Mouse (Mus musculus) embryonic fibroblast, embryonic 13.5 days (primary cell): ENCODE results near the gene Hikeshi. TPM values are rescaled to one million over a fixed set of nuclear protein-coding genes. Genes with fewer than 3 reads are reported as not detected.

Experiments used
- H3K27ac ChIP-seq: 2 replicates; pipeline ENCODE4 v1.5.1; 2012; ENCODE audit warnings: low read length, control low read depth, inconsistent platforms; ENCODE audit not compliant: insufficient read depth
- H3K4me1 ChIP-seq: 2 replicates; pipeline ENCODE4 v1.6.1; 2011; ENCODE audit warnings: low read length; ENCODE audit not compliant: control insufficient read depth, insufficient read depth
- H3K4me3 ChIP-seq: 2 replicates; pipeline ENCODE4 v1.5.1; 2011; ENCODE audit warnings: mild to moderate bottlenecking, control low read depth, low read length; ENCODE audit not compliant: insufficient read depth
- CTCF ChIP-seq: IDR thresholded peaks from 2 replicates; pipeline ENCODE4 v1.5.1; 2011; ENCODE audit warnings: mild to moderate bottlenecking, control low read depth, low read length, moderate library complexity, borderline replicate concordance; ENCODE audit not compliant: insufficient read depth
- POLR2A ChIP-seq: IDR thresholded peaks from 2 replicates; pipeline ENCODE4 v1.6.1; 2011; ENCODE audit warnings: low read depth, mild to moderate bottlenecking, control low read depth, low read length, moderate library complexity
- polyA plus RNA-seq: library from polyadenylated mRNA; stranded (reverse); fragments of >200 nt; gene quantifications from 2 replicates; pipeline ENCODE4 v1.2.4, GENCODE M21; 2011; ENCODE audit warnings: low read depth; ENCODE audit not compliant: missing spikeins, insufficient read length

Gene Hikeshi
- polyA plus RNA-seq, 1 experiment = 72.5 TPM

DNA sequence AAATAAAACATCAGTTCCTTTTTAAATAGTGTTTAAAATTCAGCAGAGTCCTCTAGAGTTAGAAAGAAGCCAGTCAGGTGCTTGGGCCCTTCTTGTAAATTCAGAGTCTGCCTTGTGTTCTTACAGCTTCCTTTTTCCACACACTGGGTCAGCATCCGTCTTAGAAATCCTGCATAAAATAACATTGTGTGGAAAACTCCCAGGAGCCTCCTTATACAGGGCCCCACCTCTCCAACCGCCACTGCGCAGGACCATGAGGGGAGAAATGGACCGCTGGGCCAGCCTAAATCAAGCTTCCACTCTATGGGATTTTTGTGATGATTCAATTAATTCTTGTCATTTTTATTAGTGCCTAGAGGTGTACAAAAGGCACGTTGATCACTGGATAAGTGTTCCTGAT is 49.6 kb downstream of the Hikeshi start:
- no peak for TF ChIP-seq CTCF
- no peak for TF ChIP-seq POLR2A
- Histone ChIP-seq H3K4me3 (no peak overlapping the region), H3K4me1 (no peaks in the 10 kb centered on the region), H3K27ac (no peak overlapping the region)

DNA sequence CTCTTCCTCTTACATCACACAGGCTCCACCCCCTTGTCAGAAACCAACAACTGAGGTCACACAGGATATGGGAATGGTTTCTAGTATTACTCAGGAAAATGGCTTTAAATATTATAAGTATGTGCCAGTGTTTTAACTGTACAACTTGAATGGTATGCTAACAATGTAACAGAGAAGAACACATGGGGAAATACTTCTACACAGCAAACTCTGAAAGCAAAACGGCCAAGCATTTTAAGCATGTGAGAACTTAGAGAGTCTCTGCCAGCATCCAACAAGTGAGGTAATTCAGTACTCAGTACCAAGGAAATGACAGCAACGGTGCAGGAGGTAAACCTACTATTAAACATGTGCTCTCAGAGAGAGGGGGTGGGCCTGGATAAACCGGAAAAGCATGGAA is 56.5 kb downstream of the Hikeshi start:
- Histone ChIP-seq H3K4me1 (peaks cover 3% of the 10 kb centered on the region), H3K27ac (peak overlapping the region; percentile 84), H3K4me3 (no peak overlapping the region)
- TF ChIP-seq CTCF (no peak), POLR2A (no peak)

DNA sequence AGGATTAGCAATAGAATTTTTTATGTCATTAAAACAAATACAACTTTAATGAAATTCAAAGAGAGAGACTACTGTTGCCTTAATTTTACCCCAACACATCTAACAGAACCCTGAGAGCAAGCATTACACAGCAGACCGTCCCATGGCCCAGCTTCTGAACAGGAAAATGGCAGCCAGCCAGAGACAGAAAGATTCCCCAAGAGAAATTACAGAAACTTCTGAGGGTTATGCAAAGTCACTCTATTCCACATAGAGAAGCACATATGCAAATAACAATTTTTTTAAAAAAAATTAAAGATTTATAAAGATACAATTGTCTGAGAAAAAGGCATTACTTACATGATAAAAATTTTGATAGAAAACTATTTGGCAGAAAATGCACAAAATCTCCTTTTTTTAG is 61.3 kb downstream of the Hikeshi start:
- TF ChIP-seq POLR2A (no peak), CTCF (no peak)

More for the DNA sequence above, 61.3 kb downstream of the Hikeshi start:
- Histone ChIP-seq H3K4me1 (peaks cover 3% of the 10 kb centered on the region), H3K27ac (no peak overlapping the region), H3K4me3 (no peak overlapping the region)

Other genes with a start within 250 kb of the Hikeshi start
- 0.55 TPM in 1 of 2 replicates, not detected in the other for gene Ccdc81, start 37.6 kb downstream of the Hikeshi start, polyA plus RNA-seq
- 106 and 119 TPM in 2 replicates for gene Eed, start 39.8 kb upstream of the Hikeshi start, polyA plus RNA-seq
- 615 and 683 TPM in 2 replicates for gene Picalm, start 189.0 kb upstream of the Hikeshi start, polyA plus RNA-seq